Mouse (Mus musculus) hematopoietic stem cell, adult 5-6 weeks (primary cell): ENCODE results near the gene Hmx2. TPM values are rescaled to one million over a fixed set of nuclear protein-coding genes. Genes with fewer than 3 reads are reported as not detected.
A peak's percentile ranks its signal among the peaks of the same experiment; 100 is the strongest.

ENCODE experiments used
- ATAC-seq, 2 experiments: fragments of 125-278 bp in 1 of 2; replicated peaks in 1 of 2; 2 replicates each; pipeline ENCODE4 v1.8.0; 2016 to 2017; ENCODE audit warnings: inconsistent platforms in 2 of 2, mild to moderate bottlenecking in 2 of 2, moderate number of reproducible peaks in 2 of 2, low read depth in 1 of 2, moderate TSS enrichment in 1 of 2; ENCODE audit not compliant: low FRiP score in 2 of 2, poor library complexity in 2 of 2, severe bottlenecking in 2 of 2, insufficient read depth in 1 of 2, low TSS enrichment in 1 of 2
- total RNA-seq: library from RNA; stranded (forward); fragments of 172-1452, 232-1000 nt; gene quantifications from 2 replicates; pipeline ENCODE4 v1.2.3, GENCODE M21; 2017

The Hmx2 gene
- total RNA-seq: not detected in 2 replicates

- no peak for ATAC-seq
Measured at GRCm38 (mm10) chr7:131548473-131548872, at the start of gene Hmx2. Gene Hmx2, plus strand, starts transcription at chr7:131548773.

- ATAC-seq: no peak
Measured at GRCm38 (mm10) chr7:131503739-131504138, 44.8 kb upstream of the Hmx2 start.

- peak; percentile 49 to 76; a peak in 3 of 4 replicates for ATAC-seq
Measured at GRCm38 (mm10) chr7:131539979-131540378, 8.6 kb upstream of the Hmx2 start.

GRCm38 (mm10) chr7:131541184-131542114, 7.1 kb upstream of the Hmx2 start:
- ATAC-seq: no peak

- no peak for ATAC-seq
Measured at GRCm38 (mm10) chr7:131542115-131542871, 6.3 kb upstream of the Hmx2 start, which contains the start of gene Hmx3. Gene Hmx3, plus strand, starts transcription at chr7:131542867.

GRCm38 (mm10) chr7:131542872-131543622, 5.5 kb upstream of the Hmx2 start:
- ATAC-seq: no peak

GRCm38 (mm10) chr7:131543623-131544481, 4.7 kb upstream of the Hmx2 start:
- ATAC-seq: 0 out of 4 replicates have a peak, but pooled peaks of 1 of the 2 experiments have one; percentile 27

- no peak for ATAC-seq
Measured at GRCm38 (mm10) chr7:131544871-131545270, 3.7 kb upstream of the Hmx2 start.

- no peak for ATAC-seq
Measured at GRCm38 (mm10) chr7:131545701-131546385, 2.7 kb upstream of the Hmx2 start.

GRCm38 (mm10) chr7:131546423-131546822, 2.1 kb upstream of the Hmx2 start:
- ATAC-seq: no peak

GRCm38 (mm10) chr7:131547481-131547880, 1.1 kb upstream of the Hmx2 start:
- no peak for ATAC-seq

- no peak for ATAC-seq
Measured at GRCm38 (mm10) chr7:131551471-131551870, 2.9 kb downstream of the Hmx2 start.

GRCm38 (mm10) chr7:131551931-131552741, 3.6 kb downstream of the Hmx2 start:
- ATAC-seq: no peak

GRCm38 (mm10) chr7:131552781-131553180, 4.2 kb downstream of the Hmx2 start:
- no peak for ATAC-seq

- ATAC-seq: peak in 1 of 2 experiments; percentile 43; a peak in 1 of 4 replicates
Measured at GRCm38 (mm10) chr7:131553771-131554175, 5.2 kb downstream of the Hmx2 start.
